8 mouse cellular contexts compared by ENCODE assay signal in genomic region chr5:65696821-65697485, GRCm38 (mm10). TPM values are rescaled to one million over a fixed set of nuclear protein-coding genes. Genes with fewer than 3 reads are reported as not detected.
DNase-seq lines count a peak whose midpoint lies in the region; ATAC-seq lines count a peak whose summit lies in the region.

No protein-coding gene starts in this region.

- H3K4me1 ChIP-seq in hindbrain, embryonic 13.5 days (replicated peaks) = peaks cover 32% of the 10 kb centered on the region

- H3K9me3 ChIP-seq in hindbrain, embryonic 13.5 days = no peaks in the 10 kb centered on the region

- DNase-seq in NIH3T3 (ENCODE audit: low read depth) = peak; percentile 91
- DNase-seq in cerebellum, postnatal 10 days = peak; percentile 82 to 86
- DNase-seq in frontal cortex, postnatal 14 days (ENCODE audit: low spot score in 2 of 2) = peak; percentile 41 to 58
- DNase-seq in layer of hippocampus, postnatal 25 days (ENCODE audit: extremely low spot score in 1 of 2, low spot score in 1 of 2) = peak; percentile 45 to 56
- peak; percentile 86 for DNase-seq in lung, postnatal 25 days (ENCODE audit: low spot score)
- DNase-seq in retina, adult 2 months (ENCODE audit: low read depth, low spot score) = peak; percentile 59
- peak; percentile 70 for DNase-seq in thymus, postnatal 25 days

- H3K4me3 ChIP-seq in hindbrain, embryonic 13.5 days = peak overlapping the region; percentile 96

- ATAC-seq in hindbrain, embryonic 13.5 days (ENCODE audit: low FRiP score) = peak; percentile 36

- WGBS in hindbrain, embryonic 13.5 days = under 1% methylated on average over 56 of the region's 58 CpGs

- H3K4me2 ChIP-seq in hindbrain, embryonic 13.5 days = peak overlapping the region; percentile 55

- H3K27ac ChIP-seq in hindbrain, embryonic 13.5 days = peak overlapping the region; percentile 94

- peaks cover 17% of the 10 kb centered on the region for H3K36me3 ChIP-seq in hindbrain, embryonic 13.5 days

- H3K9ac ChIP-seq in hindbrain, embryonic 13.5 days = peak overlapping the region; percentile 94

- H3K27me3 ChIP-seq in hindbrain, embryonic 13.5 days = no peaks in the 10 kb centered on the region

RNA-seq across cellular contexts. Expression of gene Pds5a, which starts 1.1 kb away (rescaled TPM):
- polyA plus RNA-seq in hindbrain, embryonic 13.5 days (2015; fragmentation: Nextera tagmentation; extraction: Ambion mirVana) = 54.2 and 57.8 TPM in 2 replicates
- total RNA-seq in layer of hippocampus, postnatal 25 days (2021) = 10 to 100 TPM; 68.3 to 78.2 TPM

Comparison
In these comparisons a context has a peak if more than half of its experiments do, and no peak if none do; other contexts are left out.
1. Peak in every context shown above with its lines: DNase-seq, ATAC-seq, H3K4me3 ChIP-seq and H3K27ac ChIP-seq.